Mouse (Mus musculus): ENCODE measurements around the gene Dmwd.

DNA sequence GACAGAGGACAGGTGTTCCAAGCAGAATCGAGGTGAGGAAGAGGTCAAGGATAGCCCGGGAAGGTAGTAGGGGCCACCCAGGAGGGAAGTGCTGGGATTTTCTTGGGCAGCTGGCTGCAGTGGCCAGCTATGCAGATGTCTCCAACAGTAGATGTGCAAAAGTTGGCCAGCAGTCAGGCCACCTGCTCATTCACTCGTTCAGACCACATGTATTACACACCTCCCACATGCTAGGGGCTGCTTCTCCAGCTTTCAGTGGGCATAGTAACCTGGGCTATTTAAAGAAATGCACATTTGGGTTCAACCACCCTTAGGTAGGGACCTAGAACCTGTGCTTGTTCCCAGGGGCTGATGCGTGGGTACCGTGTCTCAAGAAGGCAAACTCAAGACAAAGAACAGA, 51.7 kb downstream of the Dmwd start:
- no peak for TF ChIP-seq CTCF (IDR thresholded peaks at IDR 0.05; ENCODE audit: borderline replicate concordance, insufficient read depth, low read depth, low read length)
- TF ChIP-seq POLR2A (IDR thresholded peaks at IDR 0.05; ENCODE audit: borderline replicate concordance, insufficient read depth, low read length) = no peak

All from cerebellum, adult 2 months (tissue).